Mouse (Mus musculus): Measurements from ENCODE around the gene Tmcc3.

The Tmcc3 gene

GRCm38 (mm10) chr10:94332358-94333137 is 20.8 kb downstream of the Tmcc3 start:
- intact Hi-C loops (cut with DNase I), result no loop called here

GRCm38 (mm10) chr10:94333328-94333727 is 21.6 kb downstream of the Tmcc3 start:
- intact Hi-C loops (cut with DNase I), result no loop called here

DNA sequence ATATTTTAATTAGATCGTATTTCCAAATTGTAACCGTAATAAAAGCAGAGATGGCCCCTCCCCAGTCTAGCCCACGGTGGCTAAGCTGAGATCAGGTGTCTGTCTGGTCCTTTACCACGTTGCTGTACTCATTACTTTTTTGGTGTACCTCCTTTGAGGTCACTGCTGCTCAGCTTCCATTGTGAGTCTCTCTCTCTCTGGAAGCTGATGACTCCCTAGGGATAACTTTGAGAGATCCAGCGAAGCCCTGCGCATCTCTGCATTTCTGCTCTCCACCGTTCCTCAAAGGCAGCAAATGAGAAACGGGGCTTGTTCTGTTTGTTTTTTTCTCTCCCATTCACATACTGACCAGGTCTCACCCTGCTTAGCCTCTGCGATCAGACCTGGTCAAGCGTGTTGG is 23.3 kb downstream of the Tmcc3 start:
- intact Hi-C loops (cut with DNase I), result no loop called here

DNA sequence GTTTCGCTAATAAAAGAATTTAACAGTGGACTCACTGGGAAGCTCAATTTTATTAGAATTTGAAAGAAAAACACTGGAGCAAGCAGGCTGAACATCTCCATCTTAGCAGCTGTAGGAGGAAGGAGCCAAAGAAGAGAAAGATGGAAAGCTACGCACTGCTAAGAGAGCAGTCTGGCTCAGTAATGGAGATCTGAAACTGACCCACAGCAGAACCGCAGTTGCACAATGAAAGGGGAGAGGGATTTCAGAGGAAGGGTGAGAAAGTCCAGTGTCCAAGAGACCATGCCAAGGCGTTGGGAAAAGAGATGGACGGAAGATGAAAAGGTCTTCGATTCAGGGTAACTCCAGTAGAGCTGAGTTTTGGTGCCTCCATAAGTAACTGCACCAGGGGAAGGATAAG is 24.3 kb downstream of the Tmcc3 start:
- intact Hi-C loops (cut with DNase I), result no loop called here

GRCm38 (mm10) chr10:94341501-94341900 is 29.8 kb downstream of the Tmcc3 start:
- intact Hi-C loops (cut with DNase I), result no loop called here

DNA sequence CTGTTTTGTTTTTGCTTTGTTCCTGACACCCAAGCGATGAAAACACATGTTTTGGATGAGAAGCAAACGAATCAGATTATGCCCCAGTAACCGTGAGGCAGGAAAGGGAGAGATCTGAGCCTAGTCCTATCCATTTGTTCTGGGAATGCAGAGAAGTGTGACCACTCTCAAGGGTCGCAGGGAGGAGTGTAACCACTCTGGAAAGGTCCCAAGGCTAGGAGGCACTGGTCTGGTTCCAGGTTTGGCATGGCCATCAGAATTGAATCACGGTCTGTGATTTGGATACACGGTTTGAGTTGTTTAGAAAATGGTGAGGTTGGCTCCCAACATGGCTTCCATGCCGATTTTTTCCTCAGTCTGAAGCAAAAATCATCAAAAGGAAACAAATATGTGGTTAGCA is 30.5 kb downstream of the Tmcc3 start:
- intact Hi-C loops (cut with DNase I), result no loop called here

- intact Hi-C loops (cut with DNase I), result no loop called here
Measured at GRCm38 (mm10) chr10:94343581-94343980, 31.8 kb downstream of the Tmcc3 start.

DNA sequence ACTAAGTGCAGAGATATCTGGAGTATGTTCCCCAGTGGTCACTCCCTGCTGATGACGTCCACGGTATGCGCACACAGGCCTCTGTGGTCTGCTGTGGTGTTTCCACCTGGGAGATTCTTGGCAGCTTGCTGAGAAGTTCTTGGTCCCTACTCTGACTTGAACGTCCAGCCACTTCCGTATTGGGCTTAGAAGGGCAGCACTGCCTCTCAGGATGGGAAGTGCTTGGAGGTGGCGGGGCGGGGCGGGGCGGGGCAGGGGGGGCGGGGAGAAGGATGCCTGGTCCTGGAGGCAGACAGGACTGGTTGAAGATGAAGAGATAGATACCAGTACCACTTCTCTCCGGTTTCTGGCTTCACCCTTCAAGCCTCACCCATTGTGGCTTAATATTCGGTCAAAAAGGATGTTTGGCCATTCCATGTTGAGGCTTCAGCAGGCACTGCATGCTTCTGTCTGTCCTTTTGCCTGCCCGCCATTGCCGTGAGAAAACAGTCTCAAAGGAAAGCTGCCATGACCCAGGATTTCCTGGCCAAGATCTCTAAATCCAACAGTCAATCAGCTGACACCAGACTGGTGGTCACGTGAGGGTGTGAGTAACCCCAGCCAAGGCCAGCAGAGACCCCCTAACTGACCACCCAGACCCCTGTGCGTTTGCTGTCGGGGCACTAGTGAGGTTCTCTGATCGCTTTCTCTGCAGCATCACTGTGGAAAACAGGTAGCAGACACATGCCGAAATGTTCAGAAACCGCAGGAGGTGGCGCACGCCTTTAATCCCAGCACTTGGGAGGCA is 33.1 kb downstream of the Tmcc3 start:
- intact Hi-C loops (cut with DNase I), result no loop called here

DNA sequence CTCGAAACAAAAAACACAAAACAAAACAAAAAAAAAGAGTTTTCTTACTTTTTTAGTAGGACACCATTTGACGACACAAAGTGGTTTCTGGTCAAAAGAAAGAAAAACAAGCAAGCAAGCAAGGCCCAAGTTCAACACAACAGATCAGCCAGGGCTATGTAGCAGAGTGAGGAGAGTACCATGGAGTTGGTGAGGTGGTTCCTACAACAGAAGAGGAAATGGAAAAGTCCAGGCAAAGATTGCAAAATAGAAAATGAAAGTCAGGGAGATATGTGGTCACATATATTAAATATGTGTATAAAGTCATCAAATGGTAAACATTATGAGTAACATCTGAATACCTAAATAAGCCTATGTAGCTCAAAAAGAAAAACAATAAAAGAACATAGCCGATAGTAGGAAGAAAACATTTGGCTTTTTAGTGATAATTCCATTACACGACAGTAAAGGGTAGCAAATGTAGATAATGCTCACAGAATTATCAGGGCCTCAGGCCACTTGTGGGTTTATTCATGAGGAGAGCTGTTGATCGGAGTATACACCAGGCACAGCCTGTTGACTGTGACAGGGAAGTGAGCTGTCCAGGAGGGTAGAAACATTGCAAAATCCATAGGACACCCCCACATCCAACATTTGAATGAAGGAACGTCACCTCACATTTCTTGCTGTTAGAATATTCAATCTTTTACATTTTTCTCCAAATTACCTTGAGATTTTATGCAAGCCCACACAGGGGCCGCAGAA is 33.9 kb downstream of the Tmcc3 start:
- intact Hi-C loops (cut with DNase I), result no loop called here

- intact Hi-C loops (cut with DNase I), result no loop called here
Measured at GRCm38 (mm10) chr10:94346596-94346995, 34.8 kb downstream of the Tmcc3 start.

DNA sequence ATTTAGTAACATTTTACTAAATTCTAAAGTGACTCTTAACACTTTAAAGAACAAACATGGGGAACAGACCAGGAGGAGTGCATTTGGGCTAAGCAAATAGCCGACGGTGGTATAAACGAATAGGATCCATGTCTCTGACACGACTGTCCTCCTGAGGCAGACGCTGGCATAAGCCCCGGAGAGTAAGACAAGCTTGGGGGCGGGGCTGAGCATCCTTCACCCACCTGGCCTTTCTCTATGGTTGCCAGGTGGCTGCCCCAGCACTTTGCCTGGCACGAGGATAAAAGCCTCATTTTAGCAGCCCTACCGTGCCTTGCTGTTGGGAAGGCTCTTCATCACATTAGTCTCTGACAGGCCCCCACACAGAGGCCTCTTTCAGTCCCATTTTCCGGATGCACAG is 35.5 kb downstream of the Tmcc3 start:
- intact Hi-C loops (cut with DNase I), result no loop called here

DNA sequence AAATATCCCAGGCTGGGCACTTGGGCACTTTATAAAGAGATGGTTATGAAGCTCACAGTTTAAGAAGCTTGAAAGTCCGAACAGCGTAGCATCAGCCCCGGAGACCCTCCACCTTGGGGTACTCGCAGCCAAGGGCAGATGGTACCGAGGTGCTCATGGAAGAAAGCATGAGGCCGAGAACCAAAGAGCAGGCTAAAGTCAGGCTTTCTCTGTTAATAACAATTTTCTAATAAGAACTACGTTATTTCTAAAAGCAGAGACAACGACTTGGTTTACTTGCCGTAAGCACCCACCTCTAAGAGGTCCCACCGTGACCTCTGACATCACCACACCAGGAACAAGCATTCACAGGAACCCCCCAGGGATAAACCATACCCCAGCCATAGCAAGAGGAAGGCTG is 36.2 kb downstream of the Tmcc3 start:
- intact Hi-C loops (cut with DNase I), result no loop called here

GRCm38 (mm10) chr10:94350207-94350606 is 38.5 kb downstream of the Tmcc3 start:
- intact Hi-C loops (cut with DNase I), result no loop called here

- intact Hi-C loops (cut with DNase I), result no loop called here
Measured at GRCm38 (mm10) chr10:94350896-94351661, 39.3 kb downstream of the Tmcc3 start.

GRCm38 (mm10) chr10:94352172-94352876 is 40.6 kb downstream of the Tmcc3 start:
- intact Hi-C loops (cut with DNase I), result no loop called here

- intact Hi-C loops (cut with DNase I), result no loop called here
Measured at GRCm38 (mm10) chr10:94352877-94353853, 41.4 kb downstream of the Tmcc3 start.

DNA sequence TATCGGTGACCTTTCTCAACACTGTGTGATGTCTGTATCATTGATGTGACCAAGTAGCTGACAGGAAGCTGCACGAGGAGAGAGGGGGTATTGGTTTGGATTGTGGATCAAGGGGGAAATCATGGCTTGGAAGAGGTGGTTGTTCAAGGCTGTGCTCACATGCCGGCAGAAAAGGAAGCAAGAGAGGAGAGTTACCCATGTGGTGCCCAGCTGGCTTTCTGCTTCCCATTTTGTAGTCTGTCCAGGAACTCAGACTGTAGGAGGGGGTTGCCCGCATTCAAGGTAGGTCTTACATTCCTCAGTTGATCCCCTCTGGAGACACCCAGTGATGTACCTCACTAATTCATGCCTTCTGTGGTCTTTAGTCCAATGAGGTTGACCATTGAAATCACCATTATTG is 42.3 kb downstream of the Tmcc3 start:
- intact Hi-C loops (cut with DNase I), result no loop called here

DNA sequence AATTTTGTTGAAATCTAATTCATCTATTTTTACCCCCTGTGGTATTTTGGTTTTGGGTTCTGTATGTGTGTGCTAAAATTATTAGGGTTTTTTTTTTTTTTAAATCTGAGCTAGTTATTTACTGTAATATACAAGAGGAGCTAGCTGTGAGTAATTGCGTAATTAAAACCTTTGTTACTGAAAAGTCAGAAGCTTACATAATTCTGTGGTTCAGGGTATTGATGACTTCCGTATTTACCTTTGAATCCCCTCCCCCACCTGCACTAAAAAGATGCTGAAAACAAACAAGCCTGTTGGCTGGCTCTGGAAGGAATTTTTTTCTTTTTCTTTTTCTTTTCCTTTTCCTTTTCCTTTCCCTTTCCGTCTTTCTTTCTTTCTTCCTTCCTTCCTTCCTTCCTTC is 42.7 kb downstream of the Tmcc3 start:
- intact Hi-C loops (cut with DNase I), result no loop called here

- intact Hi-C loops (cut with DNase I), result no loop called here
Measured at GRCm38 (mm10) chr10:94356504-94357169, 44.9 kb downstream of the Tmcc3 start.
